Mouse (Mus musculus): ENCODE data around the gene Atg2b. TPM values are rescaled to one million over a fixed set of nuclear protein-coding genes. Genes with fewer than 3 reads are reported as not detected.

The Atg2b gene
- polyA plus RNA-seq, 1 experiment from 2014 or later: 10.2 TPM

GRCm38 (mm10) chr12:105637554-105637953 lies 47.5 kb downstream of the Atg2b start:
- Histone ChIP-seq H3K4me2 (ENCODE audit: low read length) (no peak overlapping the region), H3K4me1 (ENCODE audit: control insufficient read depth, insufficient read depth, low read depth, low read length) (no peaks in the 10 kb centered on the region), H3K4me3 (ENCODE audit: low read length) (no peak overlapping the region), H3K9ac (ENCODE audit: low read depth, low read length) (no peak overlapping the region), H3K27me3 (replicated peaks; ENCODE audit: control insufficient read depth, insufficient read depth, low read length) (no peaks in the 10 kb centered on the region), H3K9me3 (ENCODE audit: control insufficient read depth, low read length) (no peaks in the 10 kb centered on the region), H3K27ac (ENCODE audit: low read depth, low read length) (no peak overlapping the region), H3K36me3 (ENCODE audit: control insufficient read depth, insufficient read depth, low read length) (peaks cover 72% of the 10 kb centered on the region)
- no peak for ATAC-seq
- WGBS: 79% methylated on average over 4 of the region's 4 CpGs

GRCm38 (mm10) chr12:105636551-105636950 lies 48.5 kb downstream of the Atg2b start:
- Histone ChIP-seq H3K4me3 (ENCODE audit: low read length) (no peak overlapping the region), H3K27me3 (replicated peaks; ENCODE audit: control insufficient read depth, insufficient read depth, low read length) (no peaks in the 10 kb centered on the region), H3K4me2 (ENCODE audit: low read length) (no peak overlapping the region), H3K9ac (ENCODE audit: low read depth, low read length) (no peak overlapping the region), H3K9me3 (ENCODE audit: control insufficient read depth, low read length) (no peaks in the 10 kb centered on the region), H3K36me3 (ENCODE audit: control insufficient read depth, insufficient read depth, low read length) (peaks cover 65% of the 10 kb centered on the region), H3K27ac (ENCODE audit: low read depth, low read length) (no peak overlapping the region), H3K4me1 (ENCODE audit: control insufficient read depth, insufficient read depth, low read depth, low read length) (no peaks in the 10 kb centered on the region)
- no peak for ATAC-seq
- WGBS: 93% methylated on average over 9 of the region's 9 CpGs

DNA sequence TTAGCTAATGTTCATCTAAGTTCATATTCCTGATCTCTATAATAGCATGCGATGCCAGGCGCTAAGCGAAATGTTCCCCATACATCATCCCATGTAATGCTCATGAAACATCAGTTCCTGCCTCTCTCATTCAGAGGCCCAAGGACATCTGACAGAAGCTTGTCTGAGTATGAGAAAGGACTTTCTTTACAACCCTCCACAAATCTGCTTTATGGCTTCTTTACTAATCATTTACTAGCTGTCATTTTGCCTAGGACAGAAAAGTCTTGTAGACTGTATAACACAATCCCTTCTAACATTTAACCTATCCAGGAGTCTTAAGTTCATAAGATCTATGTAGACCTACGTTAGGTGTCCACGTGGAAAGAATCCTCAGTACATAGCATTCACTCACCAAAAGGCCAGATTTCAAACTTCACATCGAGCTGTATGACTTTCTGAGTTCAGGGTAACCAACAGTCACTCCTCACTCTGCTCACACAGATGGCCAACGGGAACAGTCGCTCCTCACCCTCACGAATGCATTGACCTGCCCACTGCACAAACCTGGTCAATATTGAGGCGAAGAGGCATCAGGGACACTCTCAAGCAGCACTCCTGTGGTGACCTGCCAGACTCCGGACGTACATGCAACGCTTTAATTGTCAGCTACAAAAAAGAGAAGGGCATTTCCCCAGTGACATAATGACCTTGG lies 50.5 kb downstream of the Atg2b start:
- Histone ChIP-seq H3K9me3 (ENCODE audit: control insufficient read depth, low read length) (no peaks in the 10 kb centered on the region), H3K27me3 (replicated peaks; ENCODE audit: control insufficient read depth, insufficient read depth, low read length) (no peaks in the 10 kb centered on the region), H3K4me3 (ENCODE audit: low read length) (no peak overlapping the region), H3K36me3 (ENCODE audit: control insufficient read depth, insufficient read depth, low read length) (peaks cover 53% of the 10 kb centered on the region), H3K4me1 (ENCODE audit: control insufficient read depth, insufficient read depth, low read depth, low read length) (no peaks in the 10 kb centered on the region), H3K9ac (ENCODE audit: low read depth, low read length) (no peak overlapping the region), H3K27ac (ENCODE audit: low read depth, low read length) (no peak overlapping the region), H3K4me2 (ENCODE audit: low read length) (no peak overlapping the region)
- WGBS: 94% methylated on average over 13 of the region's 13 CpGs
- no peak for ATAC-seq

DNA sequence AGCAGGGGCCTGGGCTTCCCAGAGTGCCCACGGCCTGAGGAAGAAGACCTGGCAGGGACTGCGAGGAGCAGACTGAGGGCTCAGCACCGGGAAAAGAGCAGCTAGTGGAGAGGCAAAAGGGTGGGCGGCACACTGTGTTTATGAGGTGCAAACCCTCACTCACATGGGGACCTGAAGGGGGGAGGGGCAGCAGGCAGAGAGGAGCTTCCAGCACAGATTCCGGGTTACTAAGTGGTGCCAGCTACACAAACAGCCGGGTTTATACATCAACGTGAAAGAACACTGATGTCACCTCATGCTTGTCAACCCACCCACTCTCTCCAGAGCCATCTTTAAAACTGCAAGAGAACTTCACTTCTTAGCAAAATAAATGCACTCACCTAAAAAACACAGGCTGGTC lies 59.2 kb downstream of the Atg2b start:
- H3K27me3 ChIP-seq (replicated peaks; ENCODE audit: control insufficient read depth, insufficient read depth, low read length): no peaks in the 10 kb centered on the region
- 87% methylated on average over 7 of the region's 7 CpGs for WGBS

DNA sequence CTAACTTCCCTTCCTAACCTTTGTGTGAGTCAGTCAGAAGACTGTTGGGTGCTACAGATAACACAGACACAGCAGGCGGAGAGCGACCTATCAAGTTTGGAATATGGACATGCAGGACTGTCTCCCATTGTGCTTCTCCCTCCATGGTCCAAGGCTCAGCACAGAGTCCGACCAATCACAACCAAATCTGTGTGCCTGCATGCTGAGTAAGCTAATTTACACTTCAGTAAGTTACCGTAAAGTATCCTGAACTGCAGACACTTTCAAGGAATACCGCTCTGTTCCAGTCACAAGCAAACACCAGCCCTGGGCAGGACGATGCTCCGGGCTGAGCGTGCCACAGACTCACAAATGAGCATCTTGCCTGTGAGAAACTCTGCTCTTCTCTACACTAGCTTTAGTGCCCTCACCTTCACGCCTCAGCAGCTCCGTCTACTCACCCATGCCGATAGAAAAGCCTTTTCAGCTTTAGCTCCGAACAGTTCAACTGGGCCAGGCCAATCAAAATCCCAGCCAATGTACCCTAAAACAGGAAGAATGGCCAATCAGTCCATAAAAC lies 62.0 kb downstream of the Atg2b start:
- no peak for ATAC-seq
- Histone ChIP-seq H3K9ac (ENCODE audit: low read depth, low read length) (no peak overlapping the region), H3K4me1 (ENCODE audit: control insufficient read depth, insufficient read depth, low read depth, low read length) (no peaks in the 10 kb centered on the region), H3K36me3 (ENCODE audit: control insufficient read depth, insufficient read depth, low read length) (peaks cover 34% of the 10 kb centered on the region), H3K4me2 (ENCODE audit: low read length) (no peak overlapping the region), H3K27me3 (replicated peaks; ENCODE audit: control insufficient read depth, insufficient read depth, low read length) (no peaks in the 10 kb centered on the region), H3K27ac (ENCODE audit: low read depth, low read length) (no peak overlapping the region), H3K9me3 (ENCODE audit: control insufficient read depth, low read length) (no peaks in the 10 kb centered on the region), H3K4me3 (ENCODE audit: low read length) (no peak overlapping the region)
- 63% methylated on average over 12 of the region's 12 CpGs for WGBS

More for the DNA sequence above, 59.2 kb downstream of the Atg2b start:
- no peak overlapping the region for H3K9ac ChIP-seq (ENCODE audit: low read depth, low read length)
- no peak for ATAC-seq
- peaks cover 29% of the 10 kb centered on the region for H3K36me3 ChIP-seq (ENCODE audit: control insufficient read depth, insufficient read depth, low read length)
- no peaks in the 10 kb centered on the region for H3K9me3 ChIP-seq (ENCODE audit: control insufficient read depth, low read length)
- no peak overlapping the region for H3K27ac ChIP-seq (ENCODE audit: low read depth, low read length)
- no peak overlapping the region for H3K4me3 ChIP-seq (ENCODE audit: low read length)
- H3K4me2 ChIP-seq (ENCODE audit: low read length): no peak overlapping the region
- no peaks in the 10 kb centered on the region for H3K4me1 ChIP-seq (ENCODE audit: control insufficient read depth, insufficient read depth, low read depth, low read length)

DNA sequence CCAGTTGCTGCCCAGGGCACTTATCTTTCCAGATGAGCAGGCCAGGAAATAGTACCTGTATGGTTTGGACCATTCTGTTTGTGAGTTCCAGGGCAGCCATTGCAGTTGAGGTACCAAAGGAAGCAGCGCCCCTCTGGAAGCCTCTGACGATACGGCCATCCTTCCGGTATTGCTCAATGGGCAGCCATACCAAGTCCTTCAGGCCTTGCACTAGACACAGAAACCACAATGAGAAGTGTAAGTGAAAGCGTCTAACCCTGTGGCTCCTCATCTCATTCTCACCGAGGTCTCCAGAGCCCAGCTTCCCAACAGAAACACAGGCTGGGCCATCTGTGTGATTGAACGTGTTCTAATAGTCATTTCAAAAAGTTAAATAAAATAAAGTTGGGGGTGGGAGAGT lies 63.0 kb downstream of the Atg2b start:
- Histone ChIP-seq H3K4me2 (ENCODE audit: low read length) (no peak overlapping the region), H3K27ac (ENCODE audit: low read depth, low read length) (no peak overlapping the region), H3K4me1 (ENCODE audit: control insufficient read depth, insufficient read depth, low read depth, low read length) (no peaks in the 10 kb centered on the region), H3K36me3 (ENCODE audit: control insufficient read depth, insufficient read depth, low read length) (peaks cover 38% of the 10 kb centered on the region), H3K9me3 (ENCODE audit: control insufficient read depth, low read length) (no peaks in the 10 kb centered on the region), H3K4me3 (ENCODE audit: low read length) (no peak overlapping the region), H3K9ac (ENCODE audit: low read depth, low read length) (no peak overlapping the region), H3K27me3 (replicated peaks; ENCODE audit: control insufficient read depth, insufficient read depth, low read length) (no peaks in the 10 kb centered on the region)
- WGBS: 94% methylated on average over 7 of the region's 7 CpGs
- ATAC-seq: no peak

DNA sequence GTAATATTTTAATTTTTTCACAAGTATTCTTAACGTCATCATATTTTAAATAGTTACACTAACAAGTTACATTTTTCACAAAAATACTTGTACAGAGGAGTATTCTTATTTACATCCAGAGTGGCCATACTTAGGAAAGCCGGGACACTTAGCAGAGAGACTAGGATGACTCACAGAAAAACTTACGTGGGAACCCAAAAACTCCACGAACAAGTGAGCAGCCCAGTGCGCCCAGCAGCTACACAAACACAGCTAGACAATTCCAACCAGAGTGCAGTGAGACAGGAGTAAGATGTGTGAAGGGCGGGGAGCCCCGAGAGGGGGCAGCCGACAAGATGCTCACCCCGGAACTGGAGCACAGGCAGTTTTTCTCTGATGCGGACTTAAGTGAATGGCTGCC lies 71.5 kb downstream of the Atg2b start:
- Histone ChIP-seq H3K4me1 (ENCODE audit: control insufficient read depth, insufficient read depth, low read depth, low read length) (no peaks in the 10 kb centered on the region; the same call in 1 of the 2 replicates), H3K36me3 (ENCODE audit: control insufficient read depth, insufficient read depth, low read length) (peaks cover 24% of the 10 kb centered on the region), H3K27me3 (replicated peaks; ENCODE audit: control insufficient read depth, insufficient read depth, low read length) (no peaks in the 10 kb centered on the region), H3K9me3 (ENCODE audit: control insufficient read depth, low read length) (no peaks in the 10 kb centered on the region), H3K27ac (ENCODE audit: low read depth, low read length) (no peak overlapping the region), H3K4me3 (ENCODE audit: low read length) (no peak overlapping the region), H3K9ac (ENCODE audit: low read depth, low read length) (no peak overlapping the region), H3K4me2 (ENCODE audit: low read length) (no peak overlapping the region)
- no peak for ATAC-seq
- 94% methylated on average over 10 of the region's 10 CpGs for WGBS

DNA sequence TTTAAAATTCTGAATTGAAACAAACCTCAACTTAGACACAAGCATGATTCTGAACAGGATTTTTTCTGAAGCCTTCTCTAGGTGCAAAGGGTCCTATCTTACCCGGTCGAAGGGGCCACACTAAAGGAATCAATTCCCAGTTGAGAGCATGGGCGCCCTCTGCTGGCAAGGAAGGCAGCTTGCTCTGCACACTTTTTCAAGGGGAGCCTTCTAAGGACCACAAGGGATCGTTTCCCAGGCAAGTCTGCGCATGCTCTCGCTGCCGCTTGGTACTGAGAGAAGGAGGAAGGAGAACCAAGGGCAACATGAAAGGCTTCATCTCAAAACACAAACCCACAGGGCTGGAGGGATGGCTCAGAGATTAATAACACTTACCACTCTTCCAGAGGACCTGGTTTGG lies 73.3 kb downstream of the Atg2b start:
- Histone ChIP-seq H3K4me3 (ENCODE audit: low read length) (no peak overlapping the region), H3K36me3 (ENCODE audit: control insufficient read depth, insufficient read depth, low read length) (peaks cover 13% of the 10 kb centered on the region), H3K9me3 (ENCODE audit: control insufficient read depth, low read length) (no peaks in the 10 kb centered on the region), H3K9ac (ENCODE audit: low read depth, low read length) (no peak overlapping the region), H3K27ac (ENCODE audit: low read depth, low read length) (no peak overlapping the region), H3K4me2 (ENCODE audit: low read length) (no peak overlapping the region), H3K4me1 (ENCODE audit: control insufficient read depth, insufficient read depth, low read depth, low read length) (no peaks in the 10 kb centered on the region; the same call in 1 of the 2 replicates), H3K27me3 (replicated peaks; ENCODE audit: control insufficient read depth, insufficient read depth, low read length) (no peaks in the 10 kb centered on the region)
- 10% methylated on average over 7 of the region's 7 CpGs for WGBS
- peak; percentile 76 for ATAC-seq

- no peaks in the 10 kb centered on the region; the same call in 1 of the 2 replicates for H3K4me1 ChIP-seq (ENCODE audit: control insufficient read depth, insufficient read depth, low read depth, low read length)
- H3K27ac ChIP-seq (ENCODE audit: low read depth, low read length): no peak overlapping the region
- no peak overlapping the region for H3K4me3 ChIP-seq (ENCODE audit: low read length)
- H3K27me3 ChIP-seq (replicated peaks; ENCODE audit: control insufficient read depth, insufficient read depth, low read length): no peaks in the 10 kb centered on the region
- no peaks in the 10 kb centered on the region for H3K9me3 ChIP-seq (ENCODE audit: control insufficient read depth, low read length)
- no peak overlapping the region for H3K9ac ChIP-seq (ENCODE audit: low read depth, low read length)
- H3K4me2 ChIP-seq (ENCODE audit: low read length): no peak overlapping the region
- ATAC-seq: no peak
- WGBS: 90% methylated on average over 2 of the region's 2 CpGs
- peaks cover 6% of the 10 kb centered on the region for H3K36me3 ChIP-seq (ENCODE audit: control insufficient read depth, insufficient read depth, low read length)
Observed at GRCm38 (mm10) chr12:105611045-105611444, 74.0 kb downstream of the Atg2b start.

Measured in hindbrain, embryonic 16.5 days (tissue).